Mouse (Mus musculus): Measurements from ENCODE around the gene Nprl2. TPM values are rescaled to one million over a fixed set of nuclear protein-coding genes. Genes with fewer than 3 reads are reported as not detected.

The Nprl2 gene
- total RNA-seq, 1 experiment from 2014 or later: 27.3 TPM

GRCm38 (mm10) chr9:107534408-107535202, 7.4 kb upstream of the Nprl2 start:
- DNase-seq: peak; percentile 41

DNA sequence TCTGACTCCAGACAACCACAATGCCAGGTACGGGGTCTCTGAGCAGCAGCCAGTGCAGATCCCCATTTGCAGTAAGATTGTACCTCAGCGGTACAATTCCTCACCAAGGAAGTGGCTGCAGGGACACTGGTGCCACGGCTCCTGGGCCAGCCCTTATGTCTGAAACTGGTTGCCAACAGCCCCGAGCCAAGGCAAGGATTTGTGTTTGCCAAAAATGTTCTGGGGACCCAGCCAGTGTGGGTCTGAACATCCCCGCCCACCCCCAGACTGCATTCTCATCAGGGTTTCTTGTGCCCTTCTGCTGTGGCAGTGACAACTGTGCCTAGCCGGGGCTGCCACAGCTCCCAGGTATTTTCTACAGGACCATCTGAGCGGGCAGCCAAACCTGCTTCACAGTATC, 3.8 kb upstream of the Nprl2 start:
- no peak for DNase-seq

- DNase-seq: no peak
Observed at GRCm38 (mm10) chr9:107538711-107539110, 3.3 kb upstream of the Nprl2 start.

- no peak for DNase-seq
Observed at GRCm38 (mm10) chr9:107539940-107540339, 2.1 kb upstream of the Nprl2 start.

DNA sequence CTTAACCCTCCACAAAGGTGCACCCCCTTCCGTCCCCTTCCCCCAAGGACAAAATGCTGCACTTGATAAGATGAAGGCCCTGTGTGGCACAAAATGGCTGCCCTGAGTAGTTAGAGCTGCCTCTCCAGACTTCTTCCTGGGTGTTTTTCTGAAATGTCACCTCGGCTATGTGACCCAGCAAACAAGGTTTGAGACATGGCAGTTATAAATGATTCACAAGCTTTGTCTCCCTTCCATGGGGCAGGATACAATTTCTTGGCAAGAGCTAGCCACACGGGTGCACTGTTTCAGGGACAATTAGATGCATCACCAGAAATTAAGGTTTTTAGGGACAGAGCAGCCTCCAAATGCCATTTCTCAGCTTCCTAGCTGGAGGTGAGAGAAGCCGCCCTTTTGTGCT, 1.6 kb upstream of the Nprl2 start:
- DNase-seq: no peak

- DNase-seq: no peak
Observed at GRCm38 (mm10) chr9:107541005-107541404, 1.0 kb upstream of the Nprl2 start.

DNA sequence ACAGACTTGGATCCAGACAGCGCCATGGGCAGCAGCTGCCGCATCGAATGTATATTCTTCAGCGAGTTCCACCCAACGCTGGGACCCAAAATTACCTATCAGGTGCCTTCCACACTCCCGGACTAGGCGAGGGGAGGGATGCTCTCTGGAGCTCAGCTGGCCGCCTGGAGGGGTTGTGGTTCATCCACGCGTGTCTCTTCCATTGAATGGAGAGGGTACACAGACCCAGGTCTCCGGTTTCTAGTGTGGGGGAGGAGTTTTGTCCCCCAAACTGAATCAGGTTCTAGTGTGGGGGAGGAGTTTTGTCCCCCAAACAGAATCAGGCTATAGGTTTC, 293 bp downstream of the Nprl2 start:
- no peak for DNase-seq

DNA sequence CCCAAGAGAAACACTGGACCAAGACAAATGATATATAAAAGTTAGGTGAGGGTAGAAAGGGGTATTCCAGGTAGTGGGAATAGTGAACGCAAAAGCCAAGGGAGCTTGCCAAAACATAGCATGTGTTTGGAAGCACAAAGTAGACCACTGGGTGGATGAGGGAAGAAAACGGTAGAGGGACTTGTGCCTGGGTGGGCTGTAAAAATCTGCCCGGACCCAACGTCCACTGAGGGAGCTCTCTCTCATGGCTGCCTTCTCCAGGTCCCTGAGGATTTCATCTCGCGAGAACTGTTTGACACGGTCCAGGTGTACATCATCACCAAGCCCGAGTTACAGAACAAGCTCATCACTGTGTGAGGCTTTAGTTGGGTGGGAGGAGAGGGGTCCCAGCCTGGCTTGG, 695 bp downstream of the Nprl2 start:
- DNase-seq: no peak

DNA sequence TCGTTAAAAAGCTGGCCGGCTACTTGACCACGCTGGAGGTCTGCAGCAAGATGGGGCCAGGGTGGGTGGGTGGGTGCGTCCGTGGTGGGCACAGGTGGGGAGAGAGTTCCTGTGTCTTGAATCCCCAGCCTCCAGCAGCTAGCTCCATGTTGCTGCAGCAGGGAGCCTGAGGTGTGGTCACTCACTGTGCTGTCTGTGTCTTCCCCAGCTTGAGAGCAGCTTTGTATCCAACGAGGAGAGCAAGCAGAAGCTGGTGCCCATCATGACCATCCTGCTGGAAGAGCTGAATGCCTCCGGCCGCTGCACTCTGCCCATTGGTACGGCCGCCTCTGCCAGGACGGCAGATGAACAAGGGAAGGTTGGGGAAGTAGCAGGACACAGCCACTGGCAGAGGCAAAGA, 1.3 kb downstream of the Nprl2 start:
- DNase-seq: no peak

DNA sequence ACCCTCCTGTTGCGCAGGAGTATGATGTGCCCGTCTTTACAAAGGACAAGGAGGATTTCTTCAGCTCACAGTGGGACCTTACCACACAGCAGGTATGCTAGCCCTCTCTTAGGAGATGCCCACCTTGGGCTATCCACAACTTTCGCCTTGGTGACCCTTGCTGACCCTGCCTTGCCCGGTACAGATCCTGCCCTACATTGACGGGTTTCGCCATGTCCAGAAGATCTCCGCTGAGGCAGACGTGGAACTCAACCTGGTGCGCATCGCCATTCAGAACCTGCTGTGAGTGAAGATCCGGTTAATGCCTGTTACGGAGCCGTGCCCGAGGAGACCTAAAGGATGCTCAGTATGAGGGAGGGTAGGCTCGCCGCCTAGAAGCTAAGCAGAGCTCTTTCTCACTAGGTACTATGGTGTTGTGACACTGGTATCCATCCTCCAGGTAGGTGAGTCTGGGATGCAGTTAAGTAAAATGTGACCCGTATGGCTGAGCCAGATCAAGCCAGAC, 2.2 kb downstream of the Nprl2 start:
- DNase-seq: no peak

GRCm38 (mm10) chr9:107544729-107545128, 2.7 kb downstream of the Nprl2 start:
- DNase-seq: no peak

DNA sequence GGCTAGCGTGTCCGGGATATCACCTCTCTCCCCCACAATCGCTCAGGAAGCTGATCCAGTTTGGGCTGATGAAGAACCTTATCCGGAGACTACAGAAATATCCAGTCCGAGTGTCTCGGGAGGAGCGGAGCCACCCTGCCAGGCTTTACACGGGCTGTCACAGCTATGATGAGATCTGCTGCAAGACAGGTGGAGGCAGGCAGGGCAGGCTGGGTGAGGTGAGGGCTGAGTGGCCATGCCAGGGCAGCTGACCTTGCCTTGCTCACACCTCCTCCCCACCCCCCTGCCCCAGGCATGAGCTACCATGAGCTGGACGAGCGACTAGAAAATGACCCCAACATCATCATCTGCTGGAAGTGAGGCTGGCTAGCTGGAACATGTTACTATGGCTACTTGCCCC, 3.2 kb downstream of the Nprl2 start:
- no peak for DNase-seq

DNA sequence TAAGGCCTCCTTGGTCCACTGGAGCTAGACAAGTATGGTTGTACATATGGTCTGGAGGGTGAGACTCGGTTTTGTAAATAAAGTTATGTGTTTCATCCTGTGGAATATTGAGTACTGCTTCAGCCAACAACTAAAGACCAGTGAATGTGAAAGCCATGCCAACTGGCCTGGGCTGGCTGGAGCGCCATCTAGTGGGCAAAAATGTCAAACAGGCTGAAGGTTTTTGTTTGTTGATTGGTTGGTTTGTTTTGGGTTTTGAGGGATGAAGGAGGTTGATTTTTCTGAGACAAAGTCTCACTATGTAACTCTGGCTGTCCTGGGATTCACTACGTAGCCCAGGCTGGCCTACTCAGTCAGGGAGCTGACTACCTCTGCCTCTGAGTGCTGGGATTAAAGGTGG, 3.6 kb downstream of the Nprl2 start:
- peak; percentile 76 for DNase-seq

DNA sequence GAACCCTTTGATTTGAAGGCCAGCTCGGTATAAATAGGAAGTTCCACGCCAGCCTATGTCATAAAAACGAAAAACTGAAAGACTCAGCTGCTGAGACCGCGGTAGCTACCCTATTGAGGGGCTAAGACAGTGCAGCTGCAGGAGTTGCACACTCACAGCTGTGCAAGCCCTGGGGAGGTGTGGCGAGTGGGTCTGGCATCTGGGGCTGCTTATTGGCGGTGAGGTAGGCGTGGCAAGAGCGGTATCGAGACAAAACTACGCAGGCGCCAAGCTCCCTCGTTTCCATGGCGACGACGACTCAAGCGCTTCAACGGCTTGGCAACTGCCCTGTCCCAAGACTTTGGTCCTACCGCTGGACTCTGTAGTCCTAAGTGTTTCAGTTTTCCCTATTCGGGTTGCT, 5.0 kb downstream of the Nprl2 start, which contains the start of gene Zmynd10:
Zmynd10 (plus strand) TSS at position 273 of the 400 bp plus-strand sequence.
- peak; percentile 90 for DNase-seq

DNA sequence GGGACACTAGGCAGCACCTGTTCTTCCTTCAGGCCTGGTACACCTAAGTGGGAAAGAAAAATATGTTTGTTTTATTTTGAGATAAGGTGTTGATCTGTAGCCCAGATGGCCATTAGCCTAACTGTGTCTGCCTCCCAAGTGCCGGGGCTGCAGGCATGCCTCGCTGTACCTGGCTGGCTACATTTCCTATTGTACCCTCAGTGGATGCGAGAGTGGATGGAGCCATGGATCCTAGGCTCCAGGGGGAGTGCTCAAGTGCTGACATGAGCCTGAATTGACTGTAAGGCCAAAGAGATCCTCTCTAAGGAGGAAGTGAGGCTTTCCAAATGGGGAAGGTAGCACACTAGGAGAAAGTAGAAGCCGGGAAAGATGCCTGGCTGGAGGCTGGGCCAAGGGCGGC, 5.9 kb downstream of the Nprl2 start:
- DNase-seq: no peak

GRCm38 (mm10) chr9:107548820-107549219, 6.8 kb downstream of the Nprl2 start:
- DNase-seq: no peak

- DNase-seq: no peak
Observed at GRCm38 (mm10) chr9:107549297-107550074, 7.5 kb downstream of the Nprl2 start.

DNA sequence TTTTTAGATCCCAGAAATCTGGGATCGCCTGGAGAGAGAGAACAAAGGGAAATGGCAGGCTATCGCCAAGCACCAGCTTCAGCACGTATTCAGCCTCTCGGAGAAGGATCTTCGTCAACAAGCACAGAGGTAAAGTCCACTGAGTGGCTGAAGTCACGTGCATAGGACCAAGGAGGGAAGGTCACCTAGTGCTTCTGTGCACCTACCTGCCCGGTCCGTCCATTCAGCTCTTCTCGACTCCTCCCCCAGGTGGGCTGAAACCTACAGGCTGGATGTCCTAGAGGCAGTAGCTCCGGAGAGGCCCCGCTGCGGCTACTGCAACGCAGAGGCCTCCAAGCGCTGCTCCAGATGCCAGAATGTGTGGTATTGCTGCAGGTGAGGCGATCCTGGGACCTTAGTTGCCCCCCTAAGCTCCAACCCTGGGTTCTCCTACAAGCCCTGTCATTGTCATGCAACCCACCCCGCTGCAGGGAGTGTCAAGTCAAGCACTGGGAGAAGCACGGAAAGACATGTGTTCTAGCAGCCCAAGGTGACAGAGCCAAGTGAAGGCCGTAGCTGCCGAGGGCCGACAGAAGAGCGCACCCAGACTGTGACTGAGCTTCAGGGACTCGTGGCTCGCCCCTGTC, 8.6 kb downstream of the Nprl2 start:
- no peak for DNase-seq

GRCm38 (mm10) chr9:107551117-107551889, 9.3 kb downstream of the Nprl2 start, which contains the start of gene Rassf1:
Gene Rassf1, plus strand, starts transcription at chr9:107551555.
- peak; percentile 76 for DNase-seq

DNA sequence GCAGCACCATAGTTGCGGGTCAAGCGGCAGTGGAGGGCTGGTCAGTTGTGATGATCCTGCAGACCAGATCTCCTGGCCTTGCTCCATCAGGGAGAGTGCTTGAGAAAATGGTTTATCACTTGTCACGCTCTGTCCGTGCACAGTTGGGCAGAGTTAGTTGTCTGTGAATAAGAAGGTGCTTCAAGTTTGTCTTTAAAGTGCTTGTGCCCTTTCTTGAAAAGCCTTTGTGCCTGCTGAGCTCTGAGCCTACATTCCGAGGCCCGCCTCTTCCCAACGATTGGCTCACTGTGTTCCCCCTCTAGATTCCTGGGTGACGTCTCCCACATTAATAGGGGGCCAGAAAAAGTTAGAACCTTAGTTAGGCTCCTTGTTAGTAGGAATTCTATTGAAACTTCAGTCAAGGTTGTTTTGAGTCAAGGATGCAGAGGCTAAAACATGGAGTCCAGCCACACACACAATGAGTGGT, 9.9 kb downstream of the Nprl2 start:
- no peak for DNase-seq

GRCm38 (mm10) chr9:107552690-107553393, 10.8 kb downstream of the Nprl2 start:
- DNase-seq: no peak
